Mouse (Mus musculus) ES-E14 (cell line): ENCODE data around the gene Ralgds.

ENCODE experiments used
- CHD2 ChIP-seq: IDR thresholded peaks from 2 replicates; pipeline ENCODE4 v1.6.1; 2014; ENCODE audit warnings: mild to moderate bottlenecking, low read depth, low read length, inconsistent platforms
- HCFC1 ChIP-seq: IDR thresholded peaks from 2 replicates; pipeline ENCODE4 v1.6.1; 2012; ENCODE audit warnings: low read length, inconsistent platforms, borderline replicate concordance; ENCODE audit not compliant: insufficient read depth
- ZC3H11A ChIP-seq: IDR thresholded peaks from 2 replicates; pipeline ENCODE4 v1.6.1; 2012; ENCODE audit warnings: low read depth, mild to moderate bottlenecking, inconsistent platforms, low read length, borderline replicate concordance

GRCm38 (mm10) chr2:28557452-28557851 is 44.5 kb downstream of the Ralgds start:
- no peak for TF ChIP-seq ZC3H11A
- TF ChIP-seq CHD2 = no peak
- no peak for TF ChIP-seq HCFC1
